Mouse (Mus musculus): ENCODE measurements at regions not wholly inside any gene's neighbourhood (a gene's known extent, or its start where the extent isn't known, plus 50 kb on each side); places are given as distances from the start of the nearest gene placed in this dataset.
A peak's percentile ranks its signal among the peaks of the same experiment; 100 is the strongest.

DNA sequence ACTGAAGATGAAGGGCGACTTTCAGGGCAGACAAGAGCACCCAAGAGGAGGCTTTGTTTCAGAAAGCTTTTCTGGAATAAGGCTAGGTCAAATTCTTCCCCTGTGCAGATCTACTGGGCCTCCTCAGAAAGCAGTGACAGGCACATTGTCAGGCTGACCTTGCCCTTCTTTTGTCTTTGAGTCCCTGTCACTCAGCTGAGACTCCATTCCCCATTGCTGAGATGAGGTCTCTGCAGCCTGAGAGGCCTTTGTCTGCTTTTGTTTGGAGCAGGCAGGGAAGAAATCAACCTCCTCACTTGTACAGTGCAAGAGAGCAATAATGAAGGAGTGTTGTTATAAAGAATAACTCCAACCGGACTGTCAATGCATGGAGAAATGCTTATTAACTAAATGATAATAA is 327.4 kb downstream of the Cmpk2 start:
- no peak for ATAC-seq
- H3K4me3 ChIP-seq (ENCODE audit: low read length): no peak overlapping the region
- peaks cover 4% of the 10 kb centered on the region; the same call in 1 of the 2 replicates for H3K4me1 ChIP-seq (ENCODE audit: control insufficient read depth, insufficient read depth, low read depth, low read length)
- 24% methylated on average over 2 of the region's 2 CpGs for WGBS
- no peaks in the 10 kb centered on the region for H3K36me3 ChIP-seq (ENCODE audit: control insufficient read depth, insufficient read depth, low read length)
- no peaks in the 10 kb centered on the region for H3K27me3 ChIP-seq (replicated peaks; ENCODE audit: control insufficient read depth, insufficient read depth, low read length)
- no peak overlapping the region for H3K4me2 ChIP-seq (ENCODE audit: low read length)
- no peak overlapping the region for H3K9ac ChIP-seq (ENCODE audit: low read depth, low read length)
- H3K27ac ChIP-seq (ENCODE audit: low read depth, low read length): no peak overlapping the region
- H3K9me3 ChIP-seq (ENCODE audit: control insufficient read depth, low read length): no peaks in the 10 kb centered on the region

DNA sequence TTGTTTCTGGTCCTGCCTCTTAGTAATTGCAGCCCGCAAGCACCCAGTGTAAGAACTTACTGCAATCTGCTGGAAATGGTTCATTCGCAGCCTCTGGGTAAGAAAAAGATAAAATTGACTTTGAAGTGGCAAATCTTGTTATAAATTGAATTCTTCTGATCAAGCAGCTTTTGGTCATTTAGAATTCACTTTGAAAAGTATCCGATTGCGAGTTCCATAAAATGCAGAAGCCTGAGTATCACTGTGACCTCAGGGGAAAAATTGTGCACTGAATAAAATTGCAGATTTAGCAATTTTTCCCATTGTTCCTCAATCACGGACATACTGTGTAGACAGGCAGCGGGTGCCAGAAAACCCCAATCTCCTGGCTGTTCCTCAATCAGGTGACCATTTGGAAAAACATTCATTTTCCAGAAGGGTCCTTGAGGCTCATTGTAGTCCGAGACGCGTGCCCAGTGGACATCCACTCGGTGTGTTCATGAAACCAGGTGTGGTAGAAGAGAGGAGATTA is 320.4 kb downstream of the Cmpk2 start:
- Histone ChIP-seq H3K9ac (ENCODE audit: low read depth, low read length) (no peak overlapping the region), H3K27ac (ENCODE audit: low read depth, low read length) (no peak overlapping the region), H3K36me3 (ENCODE audit: control insufficient read depth, insufficient read depth, low read length) (no peaks in the 10 kb centered on the region), H3K27me3 (replicated peaks; ENCODE audit: control insufficient read depth, insufficient read depth, low read length) (no peaks in the 10 kb centered on the region), H3K9me3 (ENCODE audit: control insufficient read depth, low read length) (no peaks in the 10 kb centered on the region), H3K4me1 (ENCODE audit: control insufficient read depth, insufficient read depth, low read depth, low read length) (no peaks in the 10 kb centered on the region), H3K4me3 (ENCODE audit: low read length) (no peak overlapping the region), H3K4me2 (ENCODE audit: low read length) (no peak overlapping the region)
- WGBS: 76% methylated on average over 10 of the region's 10 CpGs
- ATAC-seq: no peak

DNA sequence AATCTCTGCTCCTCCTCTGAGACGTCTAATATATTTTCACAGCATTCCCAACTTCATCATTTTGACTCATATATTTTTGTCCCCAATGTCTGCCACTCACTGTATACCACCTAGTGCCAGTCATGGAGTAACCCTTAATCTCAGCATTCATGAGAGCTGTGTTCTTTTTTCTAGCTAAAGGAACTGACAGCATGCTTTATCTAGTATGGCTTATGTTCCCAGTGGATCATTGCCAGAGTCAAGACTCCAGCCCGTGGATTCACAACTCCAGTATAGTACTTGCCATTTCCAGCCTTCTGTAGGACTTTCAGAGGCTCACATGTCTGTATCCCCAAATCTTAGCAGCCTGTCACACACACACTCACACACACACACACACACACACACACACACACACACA is 316.5 kb downstream of the Cmpk2 start:
- no peaks in the 10 kb centered on the region for H3K27me3 ChIP-seq (replicated peaks; ENCODE audit: control insufficient read depth, insufficient read depth, low read length)
- H3K27ac ChIP-seq (ENCODE audit: low read depth, low read length): no peak overlapping the region
- WGBS: 57% methylated on average over 2 of the region's 2 CpGs
- H3K36me3 ChIP-seq (ENCODE audit: control insufficient read depth, insufficient read depth, low read length): no peaks in the 10 kb centered on the region
- no peak for ATAC-seq
- no peaks in the 10 kb centered on the region for H3K4me1 ChIP-seq (ENCODE audit: control insufficient read depth, insufficient read depth, low read depth, low read length)
- no peaks in the 10 kb centered on the region for H3K9me3 ChIP-seq (ENCODE audit: control insufficient read depth, low read length)
- no peak overlapping the region for H3K4me2 ChIP-seq (ENCODE audit: low read length)
- H3K9ac ChIP-seq (ENCODE audit: low read depth, low read length): no peak overlapping the region
- no peak overlapping the region for H3K4me3 ChIP-seq (ENCODE audit: low read length)

DNA sequence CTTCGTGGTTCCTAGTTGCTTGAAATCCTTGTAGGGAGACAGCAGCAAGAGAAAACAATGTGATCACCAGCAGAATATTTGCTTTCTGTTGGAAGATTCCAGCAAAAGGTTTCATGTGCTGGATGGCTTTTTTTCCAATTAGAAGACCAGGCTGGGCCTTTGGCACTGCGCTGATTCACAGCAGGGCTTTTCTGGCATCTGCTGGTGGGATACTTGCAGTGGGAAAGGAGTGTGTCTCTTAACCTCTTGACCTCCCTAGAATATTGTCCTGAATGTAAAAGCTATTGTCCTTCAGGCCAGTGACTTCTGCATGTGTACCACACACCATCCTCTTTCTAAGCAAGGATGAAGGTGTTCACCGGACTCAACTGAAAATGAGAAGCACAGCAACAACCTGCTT is 315.4 kb downstream of the Cmpk2 start:
- Histone ChIP-seq H3K4me1 (ENCODE audit: control insufficient read depth, insufficient read depth, low read depth, low read length) (no peaks in the 10 kb centered on the region), H3K4me3 (ENCODE audit: low read length) (no peak overlapping the region), H3K9me3 (ENCODE audit: control insufficient read depth, low read length) (no peaks in the 10 kb centered on the region), H3K9ac (ENCODE audit: low read depth, low read length) (no peak overlapping the region), H3K4me2 (ENCODE audit: low read length) (no peak overlapping the region), H3K27me3 (replicated peaks; ENCODE audit: control insufficient read depth, insufficient read depth, low read length) (no peaks in the 10 kb centered on the region), H3K27ac (ENCODE audit: low read depth, low read length) (no peak overlapping the region), H3K36me3 (ENCODE audit: control insufficient read depth, insufficient read depth, low read length) (no peaks in the 10 kb centered on the region)
- no peak for ATAC-seq
- WGBS: 77% methylated on average over 3 of the region's 3 CpGs

DNA sequence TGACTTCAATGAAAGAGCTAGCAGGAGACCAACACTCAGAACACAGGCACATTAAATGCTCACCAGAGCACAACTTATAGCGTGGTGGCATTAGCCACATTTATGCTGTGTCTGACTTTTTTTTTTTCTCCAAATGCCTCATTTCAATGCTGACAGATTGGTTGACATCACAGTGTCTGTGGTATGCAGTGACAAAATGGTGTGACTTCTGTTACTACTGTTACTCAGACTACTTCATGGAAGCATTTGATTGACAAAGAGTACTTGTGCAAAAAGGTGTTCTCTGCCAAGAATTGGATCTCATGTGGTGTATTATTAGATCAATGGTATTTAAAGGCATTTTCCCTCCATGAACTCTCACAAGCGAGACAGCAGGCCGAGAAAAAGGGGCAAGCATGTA is 314.8 kb downstream of the Cmpk2 start:
- ATAC-seq: no peak
- H3K4me3 ChIP-seq (ENCODE audit: low read length): no peak overlapping the region
- H3K9me3 ChIP-seq (ENCODE audit: control insufficient read depth, low read length): no peaks in the 10 kb centered on the region
- no peak overlapping the region for H3K27ac ChIP-seq (ENCODE audit: low read depth, low read length)
- WGBS: 62% methylated on average over 3 of the region's 3 CpGs
- no peak overlapping the region for H3K4me2 ChIP-seq (ENCODE audit: low read length)
- no peaks in the 10 kb centered on the region for H3K36me3 ChIP-seq (ENCODE audit: control insufficient read depth, insufficient read depth, low read length)
- H3K27me3 ChIP-seq (replicated peaks; ENCODE audit: control insufficient read depth, insufficient read depth, low read length): no peaks in the 10 kb centered on the region
- H3K9ac ChIP-seq (ENCODE audit: low read depth, low read length): no peak overlapping the region
- peaks cover 2% of the 10 kb centered on the region; the same call in 1 of the 2 replicates for H3K4me1 ChIP-seq (ENCODE audit: control insufficient read depth, insufficient read depth, low read depth, low read length)

DNA sequence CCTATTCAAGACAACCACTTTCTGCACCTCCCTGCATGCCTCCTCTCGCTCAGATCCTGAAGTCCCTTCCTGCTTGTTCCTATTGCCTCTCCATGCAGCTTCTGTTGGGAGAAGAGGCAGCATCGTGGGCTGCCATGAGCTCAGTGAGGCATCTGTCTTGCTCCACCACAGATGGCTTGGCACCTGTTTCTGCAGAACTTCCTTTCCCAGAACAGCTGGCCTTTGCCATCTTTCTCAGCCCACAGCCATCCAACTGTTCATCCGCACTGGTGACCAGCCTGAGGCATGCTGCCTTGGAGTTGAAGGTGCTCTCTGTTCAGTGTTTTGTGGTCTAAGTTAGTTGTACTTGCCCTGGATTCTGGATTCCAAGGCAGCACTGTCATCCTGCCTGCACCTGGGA is 312.5 kb downstream of the Cmpk2 start:
- WGBS: 61% methylated on average over 3 of the region's 3 CpGs
- Histone ChIP-seq H3K4me2 (ENCODE audit: low read length) (no peak overlapping the region), H3K36me3 (ENCODE audit: control insufficient read depth, insufficient read depth, low read length) (no peaks in the 10 kb centered on the region), H3K4me3 (ENCODE audit: low read length) (no peak overlapping the region), H3K27me3 (replicated peaks; ENCODE audit: control insufficient read depth, insufficient read depth, low read length) (no peaks in the 10 kb centered on the region), H3K27ac (ENCODE audit: low read depth, low read length) (no peak overlapping the region), H3K4me1 (ENCODE audit: control insufficient read depth, insufficient read depth, low read depth, low read length) (peaks cover 4% of the 10 kb centered on the region; the same call in 1 of the 2 replicates), H3K9me3 (ENCODE audit: control insufficient read depth, low read length) (no peaks in the 10 kb centered on the region), H3K9ac (ENCODE audit: low read depth, low read length) (no peak overlapping the region)
- peak; percentile 50 for ATAC-seq

DNA sequence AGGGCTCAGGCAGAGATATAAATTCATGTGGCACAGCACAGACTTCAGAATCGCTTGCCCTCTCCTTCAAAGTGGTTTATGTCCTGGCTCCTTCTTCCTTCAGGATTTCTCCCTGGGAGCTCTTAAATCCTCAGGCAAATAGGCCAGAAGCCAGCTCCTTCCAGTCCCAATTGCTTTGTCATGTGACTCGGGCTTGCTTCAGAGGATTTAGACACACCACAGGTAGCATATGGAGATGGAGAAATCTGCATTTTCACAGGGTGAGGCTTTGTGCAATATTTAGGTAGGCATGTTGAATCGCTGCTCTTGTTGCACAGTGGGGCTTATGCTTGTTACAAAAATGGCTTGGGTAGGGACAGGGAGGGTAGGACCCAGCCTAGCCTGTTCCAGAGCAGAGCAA is 309.8 kb downstream of the Cmpk2 start:
- Histone ChIP-seq H3K4me2 (ENCODE audit: low read length) (no peak overlapping the region), H3K27me3 (replicated peaks; ENCODE audit: control insufficient read depth, insufficient read depth, low read length) (no peaks in the 10 kb centered on the region), H3K9me3 (ENCODE audit: control insufficient read depth, low read length) (no peaks in the 10 kb centered on the region), H3K27ac (ENCODE audit: low read depth, low read length) (no peak overlapping the region), H3K4me3 (ENCODE audit: low read length) (no peak overlapping the region), H3K4me1 (ENCODE audit: control insufficient read depth, insufficient read depth, low read depth, low read length) (peaks cover 4% of the 10 kb centered on the region; the same call in 1 of the 2 replicates), H3K9ac (ENCODE audit: low read depth, low read length) (no peak overlapping the region), H3K36me3 (ENCODE audit: control insufficient read depth, insufficient read depth, low read length) (no peaks in the 10 kb centered on the region)
- whole genome bisulfite sequencing: 41% methylated on average over 3 of the region's 3 CpGs
- no peak for ATAC-seq

DNA sequence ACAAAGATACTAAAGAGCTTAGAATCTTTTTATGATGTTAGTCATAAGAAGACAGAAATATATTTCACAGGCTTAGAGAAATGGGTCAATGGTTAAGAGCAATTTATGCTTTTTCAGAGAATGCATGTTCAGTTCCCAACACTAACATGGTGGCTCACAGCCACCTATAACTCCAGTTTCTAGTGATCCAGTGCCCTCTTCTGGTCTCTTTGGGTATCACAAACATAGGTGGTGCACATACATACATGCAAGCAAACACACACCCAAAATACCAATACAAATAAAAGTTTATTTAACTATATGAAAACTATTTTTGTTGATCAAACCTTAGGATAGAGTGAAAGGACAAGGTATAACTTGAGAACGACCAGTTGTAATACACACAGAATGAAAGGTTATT is 308.0 kb downstream of the Cmpk2 start:
- WGBS: 96% methylated on average over 1 of the region's 1 CpGs
- H3K27ac ChIP-seq (ENCODE audit: low read depth, low read length): no peak overlapping the region
- H3K9ac ChIP-seq (ENCODE audit: low read depth, low read length): no peak overlapping the region
- H3K4me2 ChIP-seq (ENCODE audit: low read length): no peak overlapping the region
- ATAC-seq: no peak
- H3K4me3 ChIP-seq (ENCODE audit: low read length): no peak overlapping the region
- no peaks in the 10 kb centered on the region for H3K9me3 ChIP-seq (ENCODE audit: control insufficient read depth, low read length)
- peaks cover 4% of the 10 kb centered on the region; the same call in 1 of the 2 replicates for H3K4me1 ChIP-seq (ENCODE audit: control insufficient read depth, insufficient read depth, low read depth, low read length)
- H3K36me3 ChIP-seq (ENCODE audit: control insufficient read depth, insufficient read depth, low read length): no peaks in the 10 kb centered on the region
- H3K27me3 ChIP-seq (replicated peaks; ENCODE audit: control insufficient read depth, insufficient read depth, low read length): no peaks in the 10 kb centered on the region

DNA sequence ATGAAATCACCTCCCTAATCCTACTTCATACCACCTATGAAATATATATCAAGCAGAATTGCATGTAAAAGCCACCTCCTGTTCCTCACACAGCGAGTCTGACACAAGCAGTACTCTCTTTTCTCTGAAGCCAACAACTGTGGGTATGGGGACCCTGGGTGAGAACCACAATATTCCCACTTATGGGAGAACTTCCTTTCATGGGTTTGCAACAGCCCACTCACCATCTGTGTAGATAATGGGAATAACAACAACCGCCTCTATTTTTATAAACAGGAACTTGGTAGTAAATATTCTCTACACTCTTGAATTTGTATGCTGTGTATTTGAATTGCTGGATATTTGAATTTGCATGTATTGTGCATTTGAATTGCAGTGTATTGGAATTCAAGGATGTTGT is 305.0 kb downstream of the Cmpk2 start:
- 84% methylated on average over 2 of the region's 2 CpGs for WGBS
- peaks cover 4% of the 10 kb centered on the region; the same call in 1 of the 2 replicates for H3K4me1 ChIP-seq (ENCODE audit: control insufficient read depth, insufficient read depth, low read depth, low read length)
- no peak overlapping the region for H3K4me3 ChIP-seq (ENCODE audit: low read length)
- no peaks in the 10 kb centered on the region for H3K9me3 ChIP-seq (ENCODE audit: control insufficient read depth, low read length)
- H3K9ac ChIP-seq (ENCODE audit: low read depth, low read length): no peak overlapping the region
- no peak overlapping the region for H3K27ac ChIP-seq (ENCODE audit: low read depth, low read length)
- no peaks in the 10 kb centered on the region for H3K27me3 ChIP-seq (replicated peaks; ENCODE audit: control insufficient read depth, insufficient read depth, low read length)
- no peak for ATAC-seq
- H3K36me3 ChIP-seq (ENCODE audit: control insufficient read depth, insufficient read depth, low read length): no peaks in the 10 kb centered on the region
- H3K4me2 ChIP-seq (ENCODE audit: low read length): no peak overlapping the region

Measured in hindbrain, embryonic 16.5 days (tissue).